Mouse (Mus musculus): ENCODE measurements around the gene Rab17. TPM values are rescaled to one million over a fixed set of nuclear protein-coding genes. Genes with fewer than 3 reads are reported as not detected.

Rab17 gene
- 2.9 TPM for polyA plus RNA-seq (2014; fragmentation: Illumina TruSeq; extraction: RNeasy Lipid Tissue Mini Kit (QIAGEN cat#74804); ENCODE audit: low read depth, low replicate concordance)

GRCm38 (mm10) chr1:90969347-90969784 is at the start of gene Rab17:
Rab17 (minus strand) TSS chr1:90969661.

GRCm38 (mm10) chr1:90998268-90998890 is 28.9 kb upstream of the Rab17 start, which contains the start of gene Lrrfip1:
Lrrfip1 (plus strand) TSS chr1:90998737.

DNA sequence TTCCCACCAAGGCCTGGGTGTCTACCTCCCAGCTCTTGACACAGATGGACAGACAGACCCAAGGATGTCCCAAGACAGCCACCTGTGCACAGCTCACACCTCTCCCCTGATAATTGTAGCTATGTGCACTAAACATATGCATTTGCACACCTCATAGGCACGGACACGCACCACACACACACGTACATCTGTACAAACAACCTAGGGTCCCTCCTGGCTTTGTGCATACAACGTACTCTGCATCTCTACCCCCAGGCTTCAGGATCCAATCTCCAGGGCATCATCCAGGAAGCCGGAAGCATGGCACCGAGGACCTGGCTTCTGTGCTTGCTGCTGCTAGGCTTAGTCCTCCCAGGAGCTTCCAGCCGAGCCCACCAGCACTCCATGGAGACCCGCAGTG is 16.7 kb downstream of the Rab17 start, which contains the start of gene Prlh:
Gene Prlh, plus strand, starts transcription at position 301 of the 400 bp plus-strand sequence.

DNA sequence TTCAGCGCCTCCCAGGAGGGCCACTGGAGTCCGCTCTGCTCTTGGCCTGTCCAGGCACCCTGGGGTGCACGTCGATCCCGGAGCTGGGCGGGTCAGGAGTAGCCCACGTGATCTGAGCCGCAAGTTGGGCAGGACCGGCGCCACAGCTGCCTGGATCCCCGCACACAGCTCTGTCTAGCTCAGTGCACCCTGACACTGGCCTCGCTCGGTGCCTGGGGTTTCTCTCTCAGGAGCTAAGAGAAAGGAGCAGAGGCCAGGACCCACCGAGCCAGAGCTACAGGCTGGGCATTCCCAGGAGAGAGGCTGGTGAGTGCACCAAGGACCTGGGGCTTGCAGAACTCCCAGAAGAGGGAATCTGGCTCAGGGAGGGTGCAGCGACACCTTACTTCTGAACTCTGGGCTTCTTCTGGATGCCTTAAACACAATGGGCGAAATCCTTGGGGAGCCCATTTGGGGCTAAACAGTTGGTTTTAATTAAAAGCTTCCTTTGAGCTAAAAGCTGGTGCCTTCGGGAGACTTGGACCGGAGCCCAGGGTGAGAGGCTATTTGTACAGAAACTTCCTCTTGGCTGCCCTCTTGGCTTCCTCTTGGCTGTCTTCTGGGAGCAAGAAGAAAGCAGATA is 54.4 kb downstream of the Rab17 start, which contains the start of gene Mlph:
Gene Mlph, plus strand, starts transcription at position 138 of the 622 bp plus-strand sequence.

Other genes starting within 250 kb of the Rab17 start
- 26.4 TPM for gene Col6a3, start 125.7 kb downstream of the Rab17 start, polyA plus RNA-seq (2014; fragmentation: Illumina TruSeq; extraction: RNeasy Lipid Tissue Mini Kit (QIAGEN cat#74804); ENCODE audit: low read depth, low replicate concordance)
- 0.29 TPM for gene Mlph, start 54.6 kb downstream of the Rab17 start, polyA plus RNA-seq (2014; fragmentation: Illumina TruSeq; extraction: RNeasy Lipid Tissue Mini Kit (QIAGEN cat#74804); ENCODE audit: low read depth, low replicate concordance)
- not detected for gene Prlh, start 16.6 kb downstream of the Rab17 start, polyA plus RNA-seq (2014; fragmentation: Illumina TruSeq; extraction: RNeasy Lipid Tissue Mini Kit (QIAGEN cat#74804); ENCODE audit: low read depth, low replicate concordance)
- 103 TPM for gene Lrrfip1, start 29.1 kb upstream of the Rab17 start, polyA plus RNA-seq (2014; fragmentation: Illumina TruSeq; extraction: RNeasy Lipid Tissue Mini Kit (QIAGEN cat#74804); ENCODE audit: low read depth, low replicate concordance)
- gene Rbm44, start 175.4 kb upstream of the Rab17 start, polyA plus RNA-seq (2014; fragmentation: Illumina TruSeq; extraction: RNeasy Lipid Tissue Mini Kit (QIAGEN cat#74804); ENCODE audit: low read depth, low replicate concordance): not detected
- 10.2 TPM for gene Ramp1, start 210.2 kb upstream of the Rab17 start, polyA plus RNA-seq (2014; fragmentation: Illumina TruSeq; extraction: RNeasy Lipid Tissue Mini Kit (QIAGEN cat#74804); ENCODE audit: low read depth, low replicate concordance)

All from heart, adult 10 weeks (tissue).